Mouse (Mus musculus) liver, adult 2 months (tissue): ENCODE data around the gene Sf1.

Source experiments
- CTCF ChIP-seq: fragments of 200-500 bp; IDR thresholded peaks from 2 replicates; pipeline ENCODE4 v1.5.1; 2011; ENCODE audit warnings: low read depth, low read length, control low read depth
- POLR2A ChIP-seq: fragments of 200-500 bp; IDR thresholded peaks from 2 replicates; pipeline ENCODE4 v1.6.1; 2011; ENCODE audit warnings: low read length, control low read depth; ENCODE audit not compliant: insufficient read depth; ENCODE audit errors: extremely low read depth

GRCm38 (mm10) chr19:6385419-6385818 lies 21.9 kb downstream of the Sf1 start:
- TF ChIP-seq CTCF (no peak), POLR2A (no peak)
